Mouse (Mus musculus): ENCODE results near the gene Tpsg1. TPM values are rescaled to one million over a fixed set of nuclear protein-coding genes. Genes with fewer than 3 reads are reported as not detected.

Gene Tpsg1
- polyA plus RNA-seq (2014; fragmentation: Nextera tagmentation; extraction: Ambion mirVana): 0.81 and 1.1 TPM in 2 replicates

DNA sequence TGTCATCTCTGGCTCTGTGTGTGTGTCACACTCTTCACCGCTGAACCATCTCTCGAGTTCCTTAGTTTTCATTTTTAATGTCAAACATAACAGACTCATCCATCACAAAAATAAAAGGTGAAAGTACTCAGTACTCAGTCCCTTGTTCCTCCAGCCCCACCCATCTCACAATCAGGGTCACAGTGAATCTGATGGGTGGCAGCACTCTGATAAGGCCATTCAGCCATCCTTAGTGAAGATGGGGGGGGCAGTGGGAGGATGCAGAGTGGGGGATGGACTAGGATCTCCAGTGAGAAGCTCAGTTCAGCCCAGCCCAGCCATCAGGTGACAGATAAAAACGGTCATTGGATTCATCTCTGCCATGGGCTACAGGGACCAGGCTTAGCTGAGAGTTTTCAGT is at the start of gene Tpsg1:
TSS of gene Tpsg1 (plus strand) at position 301 of the 400 bp plus-strand sequence.
- WGBS: 69% methylated on average over 3 of the region's 3 CpGs

DNA sequence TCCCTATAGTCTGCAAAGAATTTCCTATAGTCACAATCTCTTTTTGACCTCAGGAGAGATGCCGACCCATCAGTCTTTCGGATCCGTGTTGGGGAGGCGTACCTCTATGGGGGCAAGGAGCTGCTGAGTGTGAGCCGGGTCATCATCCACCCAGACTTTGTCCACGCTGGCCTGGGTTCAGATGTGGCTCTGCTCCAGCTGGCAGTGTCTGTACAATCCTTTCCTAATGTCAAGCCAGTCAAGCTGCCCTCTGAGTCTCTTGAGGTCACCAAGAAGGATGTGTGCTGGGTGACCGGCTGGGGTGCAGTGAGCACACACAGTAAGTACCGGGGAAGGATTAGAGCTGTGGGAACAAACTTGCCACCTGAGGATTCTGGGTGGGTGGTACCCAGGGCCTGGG is 48.3 kb upstream of the Tpsg1 start:
- no peak for ATAC-seq (replicated peaks; ENCODE audit: low FRiP score)
- Histone ChIP-seq H3K27me3 (replicated peaks; ENCODE audit: control insufficient read depth, insufficient read depth, low read length) (peaks cover 4% of the 10 kb centered on the region; the same call in 1 of the 2 replicates), H3K9me3 (ENCODE audit: control insufficient read depth, low read length) (no peaks in the 10 kb centered on the region), H3K4me2 (no peak overlapping the region), H3K36me3 (ENCODE audit: control insufficient read depth, insufficient read depth, low read length) (0 out of 2 replicates have a peak, but pooled peaks cover 2% of the 10 kb centered on the region), H3K27ac (ENCODE audit: low read depth, low read length) (no peak overlapping the region), H3K4me1 (replicated peaks; ENCODE audit: control insufficient read depth, insufficient read depth, low read length) (no peaks in the 10 kb centered on the region; the same call in 1 of the 2 replicates), H3K4me3 (ENCODE audit: low read depth, low read length) (no peak overlapping the region), H3K9ac (ENCODE audit: low read depth, low read length) (no peak overlapping the region)
- no peak for DNase-seq (ENCODE audit: low spot score)
- WGBS: 86% methylated on average over 8 of the region's 8 CpGs

More for the DNA sequence above, at the start of gene Tpsg1:
- Histone ChIP-seq H3K9me3 (ENCODE audit: control insufficient read depth, low read length) (no peaks in the 10 kb centered on the region), H3K36me3 (ENCODE audit: control insufficient read depth, insufficient read depth, low read length) (no peaks in the 10 kb centered on the region), H3K27ac (ENCODE audit: low read depth, low read length) (no peak within 1 kb of the TSS), H3K27me3 (replicated peaks; ENCODE audit: control insufficient read depth, insufficient read depth, low read length) (no peaks in the 10 kb centered on the region), H3K4me3 (ENCODE audit: low read depth, low read length) (no peak within 1 kb of the TSS), H3K9ac (ENCODE audit: low read depth, low read length) (no peak within 1 kb of the TSS), H3K4me2 (no peak within 1 kb of the TSS), H3K4me1 (replicated peaks; ENCODE audit: control insufficient read depth, insufficient read depth, low read length) (no peaks in the 10 kb centered on the region)
- no peak for ATAC-seq (replicated peaks; ENCODE audit: low FRiP score)
- DNase-seq (ENCODE audit: low spot score): no peak

DNA sequence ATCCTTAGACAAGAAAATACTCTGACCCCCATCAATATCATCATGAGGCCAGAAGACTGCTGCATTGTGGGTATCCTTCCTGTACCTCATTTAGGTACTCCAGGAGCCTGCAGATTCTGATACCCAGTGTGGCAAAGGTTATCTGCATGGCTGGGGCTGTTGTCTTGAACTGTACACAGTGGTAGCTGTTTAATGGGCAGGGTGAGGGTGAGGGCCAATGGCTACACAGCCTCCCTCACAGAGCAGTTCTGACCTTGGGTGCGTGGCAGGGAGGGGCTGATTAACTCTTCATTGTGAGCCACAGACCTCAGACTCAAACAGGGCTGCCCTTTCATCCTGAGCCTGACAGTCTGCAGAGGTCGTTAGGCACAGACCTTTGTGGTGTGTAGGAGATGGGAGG is 46.1 kb upstream of the Tpsg1 start:
- peak; percentile 51 for ATAC-seq (replicated peaks; ENCODE audit: low FRiP score)
- DNase-seq (ENCODE audit: low spot score): peak; percentile 36
- Histone ChIP-seq H3K9me3 (ENCODE audit: control insufficient read depth, low read length) (no peaks in the 10 kb centered on the region), H3K4me2 (no peak overlapping the region), H3K36me3 (ENCODE audit: control insufficient read depth, insufficient read depth, low read length) (0 out of 2 replicates have a peak, but pooled peaks cover 2% of the 10 kb centered on the region), H3K27ac (ENCODE audit: low read depth, low read length) (no peak overlapping the region), H3K4me1 (replicated peaks; ENCODE audit: control insufficient read depth, insufficient read depth, low read length) (no peaks in the 10 kb centered on the region; the same call in 1 of the 2 replicates), H3K27me3 (replicated peaks; ENCODE audit: control insufficient read depth, insufficient read depth, low read length) (peaks cover 4% of the 10 kb centered on the region; the same call in 1 of the 2 replicates), H3K4me3 (ENCODE audit: low read depth, low read length) (no peak overlapping the region), H3K9ac (ENCODE audit: low read depth, low read length) (no peak overlapping the region)
- 16% methylated on average over 2 of the region's 2 CpGs for WGBS

DNA sequence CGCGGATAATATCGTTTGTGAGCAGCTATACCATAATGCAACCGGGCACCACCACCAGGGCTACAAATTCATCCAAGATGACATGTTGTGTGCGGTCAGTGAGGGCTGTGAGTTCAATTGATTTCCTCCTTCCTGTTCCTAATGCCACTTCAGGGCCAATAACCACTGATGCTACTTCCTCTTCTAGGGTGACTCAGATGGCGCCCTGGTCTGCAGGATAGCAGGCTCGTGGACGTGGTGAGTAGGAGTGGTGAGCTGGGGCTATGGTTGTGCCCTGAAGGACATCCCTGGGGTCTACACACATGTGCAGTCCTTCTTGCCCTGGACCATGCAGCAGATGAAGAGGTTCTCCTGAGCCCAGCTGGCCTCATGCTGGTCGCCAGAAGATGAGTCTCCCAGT is 36.8 kb upstream of the Tpsg1 start:
- Histone ChIP-seq H3K4me1 (replicated peaks; ENCODE audit: control insufficient read depth, insufficient read depth, low read length) (no peaks in the 10 kb centered on the region), H3K27ac (ENCODE audit: low read depth, low read length) (no peak overlapping the region), H3K27me3 (replicated peaks; ENCODE audit: control insufficient read depth, insufficient read depth, low read length) (peaks cover 5% of the 10 kb centered on the region), H3K36me3 (ENCODE audit: control insufficient read depth, insufficient read depth, low read length) (no peaks in the 10 kb centered on the region), H3K4me2 (no peak overlapping the region), H3K4me3 (ENCODE audit: low read depth, low read length) (no peak overlapping the region), H3K9me3 (ENCODE audit: control insufficient read depth, low read length) (no peaks in the 10 kb centered on the region), H3K9ac (ENCODE audit: low read depth, low read length) (no peak overlapping the region)
- DNase-seq (ENCODE audit: low spot score) (no peak), ATAC-seq (replicated peaks; ENCODE audit: low FRiP score) (no peak)
- WGBS: 44% methylated on average over 9 of the region's 9 CpGs

DNA sequence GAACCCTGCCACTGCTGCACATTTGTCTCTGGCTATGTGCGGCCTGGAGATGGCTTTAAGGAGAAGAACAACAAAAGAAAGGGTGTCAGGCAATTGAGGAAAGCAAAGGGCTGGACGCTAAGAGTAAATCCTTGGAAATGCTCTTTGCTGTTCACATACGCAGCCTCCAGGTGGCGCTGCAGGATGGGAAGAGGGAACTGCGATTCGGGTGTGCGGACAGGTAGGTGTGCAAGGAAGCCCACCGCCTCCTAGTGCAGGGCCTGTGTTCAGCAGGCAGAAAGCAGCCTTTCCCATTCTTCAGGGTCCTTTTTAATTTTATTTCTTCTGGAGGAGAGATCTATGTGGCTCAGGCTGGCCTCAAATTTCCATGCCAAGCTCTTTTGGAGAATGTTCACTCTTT is 35.1 kb upstream of the Tpsg1 start:
- no peak overlapping the region for H3K27ac ChIP-seq (ENCODE audit: low read depth, low read length)
- H3K4me3 ChIP-seq (ENCODE audit: low read depth, low read length): no peak overlapping the region
- no peaks in the 10 kb centered on the region for H3K36me3 ChIP-seq (ENCODE audit: control insufficient read depth, insufficient read depth, low read length)
- H3K27me3 ChIP-seq (replicated peaks; ENCODE audit: control insufficient read depth, insufficient read depth, low read length): peaks cover 5% of the 10 kb centered on the region
- DNase-seq (ENCODE audit: low spot score) (peak; percentile 57), ATAC-seq (replicated peaks; ENCODE audit: low FRiP score) (no peak)
- H3K9ac ChIP-seq (ENCODE audit: low read depth, low read length): no peak overlapping the region
- no peak overlapping the region for H3K4me2 ChIP-seq
- H3K9me3 ChIP-seq (ENCODE audit: control insufficient read depth, low read length): no peaks in the 10 kb centered on the region
- H3K4me1 ChIP-seq (replicated peaks; ENCODE audit: control insufficient read depth, insufficient read depth, low read length): no peaks in the 10 kb centered on the region
- WGBS: 3% methylated on average over 8 of the region's 8 CpGs

DNA sequence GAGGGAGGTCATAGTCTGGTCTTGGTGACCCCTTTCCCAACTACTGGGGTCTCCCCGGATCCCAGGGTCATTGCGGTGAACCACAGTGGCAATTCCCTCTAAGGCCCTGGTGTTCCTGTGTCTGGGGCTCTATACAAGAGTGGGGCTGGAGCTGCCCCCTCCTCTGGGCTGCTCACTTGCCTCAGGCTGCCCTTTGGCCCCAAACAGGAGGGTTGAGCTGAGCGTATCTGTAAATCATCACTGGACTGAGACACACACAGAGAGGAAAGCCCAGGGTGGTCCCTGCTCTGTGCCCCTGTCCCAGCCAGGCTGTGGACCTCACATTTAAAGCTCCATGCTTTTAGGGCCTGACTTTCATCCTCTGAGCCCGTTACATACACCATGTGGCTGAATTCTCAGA is 30.9 kb upstream of the Tpsg1 start:
- no peak overlapping the region for H3K4me3 ChIP-seq (ENCODE audit: low read depth, low read length)
- no peaks in the 10 kb centered on the region for H3K4me1 ChIP-seq (replicated peaks; ENCODE audit: control insufficient read depth, insufficient read depth, low read length)
- WGBS: 70% methylated on average over 4 of the region's 4 CpGs
- peak overlapping the region; percentile 64 for H3K27ac ChIP-seq (ENCODE audit: low read depth, low read length)
- no peak overlapping the region for H3K4me2 ChIP-seq
- H3K9me3 ChIP-seq (ENCODE audit: control insufficient read depth, low read length): no peaks in the 10 kb centered on the region
- H3K27me3 ChIP-seq (replicated peaks; ENCODE audit: control insufficient read depth, insufficient read depth, low read length): no peaks in the 10 kb centered on the region; the same call in none of the 2 replicates
- DNase-seq (ENCODE audit: low spot score) (no peak), ATAC-seq (replicated peaks; ENCODE audit: low FRiP score) (peak; percentile 43; the same call in 1 of the 2 replicates)
- no peak overlapping the region for H3K9ac ChIP-seq (ENCODE audit: low read depth, low read length)
- no peaks in the 10 kb centered on the region for H3K36me3 ChIP-seq (ENCODE audit: control insufficient read depth, insufficient read depth, low read length)

DNA sequence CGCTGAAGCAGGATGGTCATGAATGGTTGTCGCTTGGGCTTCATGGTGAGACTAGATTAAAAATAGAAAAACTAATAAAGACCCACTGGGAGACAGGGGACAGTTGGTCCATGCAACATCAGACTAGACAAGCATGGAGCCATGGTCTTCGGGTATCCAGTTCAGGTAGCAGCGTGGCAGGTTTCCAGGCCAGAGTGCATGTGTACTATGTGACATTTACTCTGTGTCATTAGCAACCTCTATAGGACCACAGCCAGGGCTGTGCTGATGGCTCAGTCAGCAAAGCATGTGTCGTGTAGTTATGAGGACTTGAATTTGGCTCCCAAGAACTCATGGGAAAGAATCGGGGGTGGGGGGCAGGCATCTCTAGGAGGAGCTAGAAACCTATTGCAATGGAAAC is 29.1 kb upstream of the Tpsg1 start:
- no peak overlapping the region for H3K4me3 ChIP-seq (ENCODE audit: low read depth, low read length)
- no peak overlapping the region for H3K27ac ChIP-seq (ENCODE audit: low read depth, low read length)
- no peak overlapping the region for H3K9ac ChIP-seq (ENCODE audit: low read depth, low read length)
- ATAC-seq (replicated peaks; ENCODE audit: low FRiP score) (no peak), DNase-seq (ENCODE audit: low spot score) (no peak)
- no peaks in the 10 kb centered on the region for H3K9me3 ChIP-seq (ENCODE audit: control insufficient read depth, low read length)
- WGBS: 73% methylated on average over 6 of the region's 6 CpGs
- H3K27me3 ChIP-seq (replicated peaks; ENCODE audit: control insufficient read depth, insufficient read depth, low read length): no peaks in the 10 kb centered on the region; the same call in none of the 2 replicates
- H3K4me2 ChIP-seq: no peak overlapping the region
- no peaks in the 10 kb centered on the region for H3K4me1 ChIP-seq (replicated peaks; ENCODE audit: control insufficient read depth, insufficient read depth, low read length)
- H3K36me3 ChIP-seq (ENCODE audit: control insufficient read depth, insufficient read depth, low read length): no peaks in the 10 kb centered on the region

DNA sequence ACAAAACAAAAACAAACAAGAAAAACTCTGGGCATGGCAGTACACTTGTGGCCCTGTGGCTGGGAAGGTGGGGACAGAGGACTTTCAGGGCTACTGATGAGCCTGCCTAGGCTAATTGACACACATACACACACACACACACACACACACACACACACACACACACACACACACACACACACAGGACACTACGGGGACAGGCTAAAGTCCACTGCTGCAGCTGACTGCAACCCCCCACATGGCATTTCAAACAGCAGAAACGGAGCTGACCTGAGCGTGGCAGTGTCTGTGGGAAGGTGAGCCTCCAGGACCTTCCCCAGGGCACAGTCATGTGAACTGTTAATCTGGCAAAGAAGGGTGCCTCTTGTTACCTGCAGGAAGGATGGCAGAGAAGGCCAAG is 27.6 kb upstream of the Tpsg1 start:
- Histone ChIP-seq H3K36me3 (ENCODE audit: control insufficient read depth, insufficient read depth, low read length) (no peaks in the 10 kb centered on the region), H3K27ac (ENCODE audit: low read depth, low read length) (peak overlapping the region; percentile 43), H3K9ac (ENCODE audit: low read depth, low read length) (no peak overlapping the region), H3K9me3 (ENCODE audit: control insufficient read depth, low read length) (no peaks in the 10 kb centered on the region), H3K27me3 (replicated peaks; ENCODE audit: control insufficient read depth, insufficient read depth, low read length) (no peaks in the 10 kb centered on the region; the same call in 1 of the 2 replicates), H3K4me3 (ENCODE audit: low read depth, low read length) (no peak overlapping the region), H3K4me1 (replicated peaks; ENCODE audit: control insufficient read depth, insufficient read depth, low read length) (no peaks in the 10 kb centered on the region), H3K4me2 (no peak overlapping the region; the same call in 1 of the 2 replicates)
- 46% methylated on average over 3 of the region's 3 CpGs for WGBS
- no peak for DNase-seq (ENCODE audit: low spot score)
- ATAC-seq (replicated peaks; ENCODE audit: low FRiP score): no peak; the same call in 1 of the 2 replicates

DNA sequence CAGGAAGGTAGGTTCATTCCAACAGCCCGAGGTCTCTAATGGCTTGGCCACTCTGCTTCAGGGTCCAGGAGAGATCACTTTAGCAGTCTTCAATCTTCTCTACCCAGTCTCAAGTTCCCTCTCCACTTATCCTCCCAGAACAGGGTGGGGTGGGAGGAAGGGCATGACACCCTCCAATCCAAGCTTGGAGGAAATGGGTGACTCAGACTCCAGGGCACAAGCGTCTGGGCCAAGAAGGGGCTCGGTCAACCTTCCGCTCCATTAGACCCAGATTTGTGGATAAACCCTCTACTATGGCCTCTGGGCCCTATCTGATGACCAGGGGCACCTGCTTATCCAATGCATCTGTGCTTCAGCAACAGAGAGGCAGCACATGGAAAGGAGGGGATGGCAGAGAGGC is 23.6 kb upstream of the Tpsg1 start, which contains the start of gene Tpsab1:
TSS of gene Tpsab1 (minus strand) at position 101 of the 400 bp plus-strand sequence.
- DNase-seq (ENCODE audit: low spot score) (no peak), ATAC-seq (replicated peaks; ENCODE audit: low FRiP score) (no peak)
- Histone ChIP-seq H3K27me3 (replicated peaks; ENCODE audit: control insufficient read depth, insufficient read depth, low read length) (no peaks in the 10 kb centered on the region), H3K4me2 (no peak within 1 kb of the TSS), H3K9me3 (ENCODE audit: control insufficient read depth, low read length) (no peaks in the 10 kb centered on the region), H3K9ac (ENCODE audit: low read depth, low read length) (no peak within 1 kb of the TSS), H3K4me3 (ENCODE audit: low read depth, low read length) (no peak within 1 kb of the TSS), H3K27ac (ENCODE audit: low read depth, low read length) (no peak within 1 kb of the TSS), H3K4me1 (replicated peaks; ENCODE audit: control insufficient read depth, insufficient read depth, low read length) (no peaks in the 10 kb centered on the region), H3K36me3 (ENCODE audit: control insufficient read depth, insufficient read depth, low read length) (no peaks in the 10 kb centered on the region)
- WGBS: 81% methylated on average over 4 of the region's 4 CpGs

Data from liver, embryonic 11.5 days (tissue).